Mouse (Mus musculus): ENCODE data around the gene Dlgap1.

Gene Dlgap1

GRCm38 (mm10) chr17:69969021-69969815, at the start of gene Dlgap1:
Gene Dlgap1, plus strand, starts transcription at chr17:69969073.
- TF ChIP-seq GATA4 (IDR thresholded peaks at IDR 0.05; ENCODE audit: insufficient replicate concordance, low read length), result no peak

- no peak for TF ChIP-seq GATA4 (IDR thresholded peaks at IDR 0.05; ENCODE audit: insufficient replicate concordance, low read length)
Observed at GRCm38 (mm10) chr17:69954936-69955335, 13.9 kb upstream of the Dlgap1 start.

- TF ChIP-seq GATA4 (IDR thresholded peaks at IDR 0.05; ENCODE audit: insufficient replicate concordance, low read length), result no peak
Observed at GRCm38 (mm10) chr17:69969816-69970750, 1.2 kb downstream of the Dlgap1 start.

- no peak for TF ChIP-seq GATA4 (IDR thresholded peaks at IDR 0.05; ENCODE audit: insufficient replicate concordance, low read length)
Observed at GRCm38 (mm10) chr17:69973081-69973480, 4.2 kb downstream of the Dlgap1 start.

- no peak for TF ChIP-seq GATA4 (IDR thresholded peaks at IDR 0.05; ENCODE audit: insufficient replicate concordance, low read length)
Observed at GRCm38 (mm10) chr17:69973991-69974390, 5.1 kb downstream of the Dlgap1 start.

- no peak for TF ChIP-seq GATA4 (IDR thresholded peaks at IDR 0.05; ENCODE audit: insufficient replicate concordance, low read length)
Observed at GRCm38 (mm10) chr17:69982236-69982923, 13.5 kb downstream of the Dlgap1 start.

- TF ChIP-seq GATA4 (IDR thresholded peaks at IDR 0.05; ENCODE audit: insufficient replicate concordance, low read length), result no peak
Observed at GRCm38 (mm10) chr17:69996406-69996805, 27.5 kb downstream of the Dlgap1 start.

- TF ChIP-seq GATA4 (IDR thresholded peaks at IDR 0.05; ENCODE audit: insufficient replicate concordance, low read length), result no peak
Observed at GRCm38 (mm10) chr17:70002026-70002425, 33.2 kb downstream of the Dlgap1 start.

- no peak for TF ChIP-seq GATA4 (IDR thresholded peaks at IDR 0.05; ENCODE audit: insufficient replicate concordance, low read length)
Observed at GRCm38 (mm10) chr17:70004628-70005027, 35.8 kb downstream of the Dlgap1 start.

- TF ChIP-seq GATA4 (IDR thresholded peaks at IDR 0.05; ENCODE audit: insufficient replicate concordance, low read length), result no peak
Observed at GRCm38 (mm10) chr17:70007607-70008006, 38.7 kb downstream of the Dlgap1 start.

GRCm38 (mm10) chr17:70016511-70016910, 47.6 kb downstream of the Dlgap1 start:
- no peak for TF ChIP-seq GATA4 (IDR thresholded peaks at IDR 0.05; ENCODE audit: insufficient replicate concordance, low read length)

- no peak for TF ChIP-seq GATA4 (IDR thresholded peaks at IDR 0.05; ENCODE audit: insufficient replicate concordance, low read length)
Observed at GRCm38 (mm10) chr17:70020376-70020775, 51.5 kb downstream of the Dlgap1 start.

- TF ChIP-seq GATA4 (IDR thresholded peaks at IDR 0.05; ENCODE audit: insufficient replicate concordance, low read length), result no peak
Observed at GRCm38 (mm10) chr17:70022618-70023017, 53.7 kb downstream of the Dlgap1 start.

GRCm38 (mm10) chr17:70034862-70035261, 66.0 kb downstream of the Dlgap1 start:
- no peak for TF ChIP-seq GATA4 (IDR thresholded peaks at IDR 0.05; ENCODE audit: insufficient replicate concordance, low read length)

GRCm38 (mm10) chr17:70040751-70041430, 72.0 kb downstream of the Dlgap1 start:
- no peak for TF ChIP-seq GATA4 (IDR thresholded peaks at IDR 0.05; ENCODE audit: insufficient replicate concordance, low read length)
